Mouse (Mus musculus): ENCODE data around the gene Sap25. TPM values are rescaled to one million over a fixed set of nuclear protein-coding genes. Genes with fewer than 3 reads are reported as not detected.

Gene Sap25
- 8.1 and 10.7 TPM in 2 replicates for polyA plus RNA-seq (2016; fragmentation: Nextera tagmentation; extraction: Ambion mirVana)

- Histone ChIP-seq H3K9ac (replicated peaks) (no peak within 1 kb of the TSS), H3K4me2 (replicated peaks) (no peak within 1 kb of the TSS), H3K36me3 (peaks cover 62% of the 10 kb centered on the region), H3K4me1 (peaks cover 7% of the 10 kb centered on the region; the same call in 1 of the 2 replicates), H3K4me3 (no peak within 1 kb of the TSS), H3K27me3 (peaks cover 35% of the 10 kb centered on the region), H3K27ac (replicated peaks) (no peak within 1 kb of the TSS), H3K9me3 (no peaks in the 10 kb centered on the region)
- WGBS = 88% methylated on average over 19 of the region's 19 CpGs
- ATAC-seq (ENCODE audit: low FRiP score, low read depth) = no peak
Measured at GRCm38 (mm10) chr5:137641054-137641453, at the start of gene Sap25. Gene Sap25, plus strand, starts transcription at chr5:137641334.

- peaks cover 8% of the 10 kb centered on the region for H3K36me3 ChIP-seq
- no peak overlapping the region for H3K4me2 ChIP-seq (replicated peaks)
- H3K4me1 ChIP-seq = peaks cover 19% of the 10 kb centered on the region
- no peak overlapping the region for H3K4me3 ChIP-seq
- no peaks in the 10 kb centered on the region for H3K9me3 ChIP-seq
- ATAC-seq (ENCODE audit: low FRiP score, low read depth) = no peak
- H3K27ac ChIP-seq (replicated peaks) = no peak overlapping the region
- 76% methylated on average over 7 of the region's 7 CpGs for WGBS
- no peak overlapping the region for H3K9ac ChIP-seq (replicated peaks)
- no peaks in the 10 kb centered on the region for H3K27me3 ChIP-seq
Measured at GRCm38 (mm10) chr5:137595921-137596320, 45.2 kb upstream of the Sap25 start.

- no peak for ATAC-seq (ENCODE audit: low FRiP score, low read depth)
- Histone ChIP-seq H3K4me2 (replicated peaks) (peak overlapping the region; percentile 40), H3K4me3 (peak overlapping the region; percentile 12; the same call in 1 of the 2 replicates), H3K27me3 (no peaks in the 10 kb centered on the region), H3K4me1 (peaks cover 23% of the 10 kb centered on the region), H3K9ac (replicated peaks) (0 out of 2 replicates have a peak overlapping the region, but pooled peaks have one; percentile 34), H3K27ac (replicated peaks) (no peak overlapping the region; the same call in 1 of the 2 replicates), H3K36me3 (peaks cover 8% of the 10 kb centered on the region), H3K9me3 (no peaks in the 10 kb centered on the region)
- 32% methylated on average over 30 of the region's 30 CpGs for WGBS
Measured at GRCm38 (mm10) chr5:137596601-137597261, 44.4 kb upstream of the Sap25 start.

GRCm38 (mm10) chr5:137597625-137598024 lies 43.5 kb upstream of the Sap25 start:
- no peak overlapping the region for H3K4me3 ChIP-seq
- H3K27ac ChIP-seq (replicated peaks) = no peak overlapping the region
- H3K27me3 ChIP-seq = no peaks in the 10 kb centered on the region
- peaks cover 8% of the 10 kb centered on the region for H3K36me3 ChIP-seq
- no peak overlapping the region for H3K4me2 ChIP-seq (replicated peaks)
- ATAC-seq (ENCODE audit: low FRiP score, low read depth) = no peak
- 92% methylated on average over 6 of the region's 6 CpGs for WGBS
- peaks cover 30% of the 10 kb centered on the region for H3K4me1 ChIP-seq
- H3K9ac ChIP-seq (replicated peaks) = no peak overlapping the region
- H3K9me3 ChIP-seq = no peaks in the 10 kb centered on the region

DNA sequence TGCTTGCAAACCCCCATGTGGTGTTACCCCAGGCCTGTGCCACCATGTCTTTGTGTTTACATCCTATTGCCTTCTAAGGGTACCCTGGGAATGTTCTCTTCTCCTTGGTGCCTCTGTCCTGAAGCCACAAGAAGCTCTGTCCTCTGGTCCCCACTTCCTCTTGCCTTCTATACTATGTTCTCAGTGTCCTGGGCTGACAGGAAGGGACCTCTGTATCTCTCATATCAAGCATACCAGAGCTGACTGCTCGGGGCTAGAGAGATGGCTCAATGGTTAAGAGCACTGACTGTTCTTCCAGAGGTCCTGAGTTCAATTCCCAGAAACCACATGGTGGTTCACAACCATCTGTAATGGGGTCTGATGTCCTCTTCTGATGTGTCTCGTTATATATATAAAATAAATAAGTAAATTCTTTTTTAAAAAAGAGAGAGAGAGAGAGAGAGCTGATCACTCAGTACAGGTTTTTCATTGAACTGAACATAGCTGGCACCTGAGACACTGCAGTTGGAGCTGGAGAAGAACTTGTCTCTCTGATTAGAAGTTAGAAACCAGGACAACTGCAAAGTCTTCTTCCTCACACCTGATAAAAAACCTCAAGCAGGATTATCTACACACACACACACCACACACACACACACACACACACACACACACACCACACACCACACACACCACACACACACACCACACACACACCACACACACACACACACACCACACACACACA lies 42.9 kb upstream of the Sap25 start:
- peaks cover 8% of the 10 kb centered on the region for H3K36me3 ChIP-seq
- no peak for ATAC-seq (ENCODE audit: low FRiP score, low read depth)
- no peak overlapping the region for H3K4me3 ChIP-seq
- no peak overlapping the region for H3K9ac ChIP-seq (replicated peaks)
- H3K4me1 ChIP-seq = peaks cover 34% of the 10 kb centered on the region
- no peak overlapping the region for H3K4me2 ChIP-seq (replicated peaks)
- H3K27me3 ChIP-seq = no peaks in the 10 kb centered on the region
- 94% methylated on average over 2 of the region's 2 CpGs for WGBS
- H3K9me3 ChIP-seq = no peaks in the 10 kb centered on the region
- H3K27ac ChIP-seq (replicated peaks) = no peak overlapping the region

GRCm38 (mm10) chr5:137599600-137599999 lies 41.5 kb upstream of the Sap25 start:
- Histone ChIP-seq H3K9me3 (no peaks in the 10 kb centered on the region), H3K27me3 (no peaks in the 10 kb centered on the region), H3K4me3 (peak overlapping the region; percentile 76), H3K4me1 (peaks cover 34% of the 10 kb centered on the region), H3K36me3 (peaks cover 8% of the 10 kb centered on the region), H3K4me2 (replicated peaks) (peak overlapping the region; percentile 96), H3K9ac (replicated peaks) (peak overlapping the region; percentile 86), H3K27ac (replicated peaks) (no peak overlapping the region)
- WGBS = 63% methylated on average over 9 of the region's 9 CpGs
- no peak for ATAC-seq (ENCODE audit: low FRiP score, low read depth)

- no peaks in the 10 kb centered on the region for H3K27me3 ChIP-seq
- ATAC-seq (ENCODE audit: low FRiP score, low read depth) = no peak; the same call in 1 of the 2 replicates
- peak overlapping the region; percentile 76 for H3K4me3 ChIP-seq
- H3K4me2 ChIP-seq (replicated peaks) = peak overlapping the region; percentile 96
- H3K27ac ChIP-seq (replicated peaks) = peak overlapping the region; percentile 76
- peaks cover 34% of the 10 kb centered on the region for H3K4me1 ChIP-seq
- H3K9ac ChIP-seq (replicated peaks) = peak overlapping the region; percentile 86
- WGBS = 2% methylated on average over 19 of the region's 19 CpGs
- no peaks in the 10 kb centered on the region for H3K9me3 ChIP-seq
- peaks cover 8% of the 10 kb centered on the region for H3K36me3 ChIP-seq
Measured at GRCm38 (mm10) chr5:137600281-137600618, 40.9 kb upstream of the Sap25 start.

DNA sequence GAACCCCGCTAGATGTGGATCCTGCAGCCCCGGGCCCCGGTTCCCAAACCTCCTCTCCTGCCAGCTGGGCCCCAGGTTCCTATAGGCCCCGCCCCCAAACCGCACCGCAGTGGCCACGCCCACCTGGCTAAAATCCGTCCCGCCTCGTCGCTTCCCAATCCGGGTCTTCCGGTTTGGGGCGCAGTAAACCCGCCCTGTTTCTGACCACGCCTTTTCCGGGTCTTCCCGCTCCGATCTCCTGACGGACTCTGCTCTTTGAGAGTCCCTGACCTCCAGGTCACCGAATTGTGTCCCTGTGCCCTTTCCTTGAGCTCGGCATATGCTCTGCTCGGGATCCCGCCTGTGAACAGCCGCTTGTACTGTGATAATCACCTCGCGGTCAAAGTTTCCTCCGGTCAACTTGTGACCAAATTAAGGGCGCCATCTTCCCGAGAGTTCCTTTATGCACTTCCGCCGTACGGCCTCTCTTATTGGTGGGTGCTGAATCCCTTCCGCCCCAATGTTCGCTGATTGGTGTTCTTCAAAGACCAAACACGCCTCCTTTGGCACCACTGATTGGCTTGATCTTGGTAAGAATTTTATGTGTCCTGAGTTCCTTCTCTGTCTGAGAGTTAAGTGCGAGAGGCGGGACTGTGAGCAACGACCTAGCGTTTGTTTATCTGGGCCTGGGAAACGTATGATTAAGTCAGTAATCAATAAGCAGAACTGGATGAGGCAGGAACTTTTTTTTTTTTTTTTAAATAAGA lies 40.3 kb upstream of the Sap25 start, which contains the start of gene Mospd3:
Gene Mospd3, minus strand, starts transcription at position 440 of the 746 bp plus-strand sequence.
- Histone ChIP-seq H3K4me1 (peaks cover 34% of the 10 kb centered on the region), H3K36me3 (peaks cover 11% of the 10 kb centered on the region)

DNA sequence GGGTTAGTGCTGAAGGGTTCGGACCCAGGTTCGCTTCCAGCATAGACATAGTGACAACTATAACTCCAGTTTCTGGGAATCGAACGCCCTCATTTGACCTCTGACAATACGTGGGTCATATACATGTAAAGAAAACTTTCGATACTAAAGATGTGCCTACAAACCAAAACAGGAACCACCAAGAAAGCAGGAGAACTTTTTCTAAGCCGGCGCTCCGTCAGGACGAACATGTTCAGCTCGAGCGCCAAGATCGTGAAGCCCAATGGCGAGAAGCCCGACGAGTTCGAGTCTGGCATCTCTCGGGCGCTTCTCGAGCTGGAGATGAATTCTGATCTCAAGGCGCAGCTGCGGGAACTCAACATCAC lies 39.8 kb upstream of the Sap25 start:
- H3K4me3 ChIP-seq = peak overlapping the region; percentile 76
- H3K9me3 ChIP-seq = no peaks in the 10 kb centered on the region
- H3K9ac ChIP-seq (replicated peaks) = peak overlapping the region; percentile 43
- H3K27ac ChIP-seq (replicated peaks) = peak overlapping the region; percentile 36; the same call in 1 of the 2 replicates
- no peaks in the 10 kb centered on the region for H3K27me3 ChIP-seq
- peak overlapping the region; percentile 96 for H3K4me2 ChIP-seq (replicated peaks)
- H3K4me1 ChIP-seq = peaks cover 34% of the 10 kb centered on the region
- WGBS = under 1% methylated on average over 22 of the region's 22 CpGs
- H3K36me3 ChIP-seq = peaks cover 11% of the 10 kb centered on the region
- ATAC-seq (ENCODE audit: low FRiP score, low read depth) = no peak

More for the DNA sequence above, 40.3 kb upstream of the Sap25 start, which contains the start of gene Mospd3:
- Histone ChIP-seq H3K9ac (replicated peaks) (peak within 1 kb of the TSS; percentile 86), H3K27ac (replicated peaks) (peak within 1 kb of the TSS; percentile 76), H3K4me2 (replicated peaks) (peak within 1 kb of the TSS; percentile 96), H3K4me3 (peak within 1 kb of the TSS; percentile 76), H3K9me3 (no peaks in the 10 kb centered on the region), H3K27me3 (no peaks in the 10 kb centered on the region)
- peak; percentile 96 for ATAC-seq (ENCODE audit: low FRiP score, low read depth)
- WGBS = under 1% methylated on average over 41 of the region's 41 CpGs

DNA sequence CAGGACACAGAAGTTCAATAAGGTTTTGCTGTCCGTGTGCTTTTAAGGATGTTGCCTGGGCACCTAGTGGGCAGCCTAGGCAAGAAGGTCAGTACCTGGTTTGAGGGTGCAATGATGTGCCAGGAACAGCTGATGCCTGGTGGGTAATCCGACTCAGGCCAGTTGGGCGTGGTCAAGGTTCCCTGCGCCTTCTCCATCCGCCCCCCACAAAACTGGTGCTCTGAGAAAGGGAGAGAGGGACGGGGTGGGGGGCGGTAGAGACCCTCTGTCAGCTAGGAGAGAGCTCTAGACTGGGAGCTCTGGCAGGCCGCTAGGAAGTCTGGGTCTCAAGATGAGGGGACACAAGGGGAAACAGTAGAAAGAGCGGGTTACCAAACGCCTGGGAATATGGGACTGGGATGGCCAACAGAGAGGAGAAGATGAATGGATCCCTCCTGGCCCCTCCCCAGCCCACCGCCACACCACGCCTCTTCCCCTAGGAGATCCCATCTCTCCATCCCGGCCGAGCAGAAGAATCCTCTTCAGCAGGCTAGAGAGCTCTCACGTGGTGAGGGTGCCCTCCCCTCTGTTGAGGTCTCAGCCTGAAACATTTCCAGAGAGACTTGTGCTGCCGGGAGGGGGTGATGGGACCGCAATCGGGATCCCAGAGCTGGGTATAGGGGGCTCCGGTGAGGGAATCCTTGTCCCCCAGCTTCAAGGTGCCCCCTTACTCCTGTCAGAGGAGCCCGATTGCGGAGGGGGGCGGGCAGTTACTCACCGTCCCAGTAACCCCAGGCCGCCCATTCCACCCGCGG lies 33.1 kb upstream of the Sap25 start:
- 8% methylated on average over 26 of the region's 26 CpGs for WGBS
- Histone ChIP-seq H3K4me1 (peaks cover 38% of the 10 kb centered on the region), H3K9ac (replicated peaks) (peak overlapping the region; percentile 28; the same call in 1 of the 2 replicates)

GRCm38 (mm10) chr5:137608654-137609190 lies 32.4 kb upstream of the Sap25 start:
- H3K4me3 ChIP-seq = peak overlapping the region; percentile 17
- peaks cover 29% of the 10 kb centered on the region for H3K27me3 ChIP-seq
- H3K4me2 ChIP-seq (replicated peaks) = peak overlapping the region; percentile 39
- H3K9ac ChIP-seq (replicated peaks) = peak overlapping the region; percentile 28; the same call in 1 of the 2 replicates
- H3K27ac ChIP-seq (replicated peaks) = no peak overlapping the region
- H3K36me3 ChIP-seq = 0 out of 2 replicates have a peak, but pooled peaks cover 2% of the 10 kb centered on the region
- no peaks in the 10 kb centered on the region for H3K9me3 ChIP-seq
- no peak for ATAC-seq (ENCODE audit: low FRiP score, low read depth)
- peaks cover 38% of the 10 kb centered on the region for H3K4me1 ChIP-seq
- WGBS = 18% methylated on average over 23 of the region's 23 CpGs

More for the DNA sequence above, 33.1 kb upstream of the Sap25 start:
- Histone ChIP-seq H3K27me3 (peaks cover 29% of the 10 kb centered on the region), H3K4me2 (replicated peaks) (peak overlapping the region; percentile 39), H3K27ac (replicated peaks) (no peak overlapping the region), H3K4me3 (peak overlapping the region; percentile 17), H3K9me3 (no peaks in the 10 kb centered on the region), H3K36me3 (0 out of 2 replicates have a peak, but pooled peaks cover 2% of the 10 kb centered on the region)
- ATAC-seq (ENCODE audit: low FRiP score, low read depth) = no peak
